Mouse (Mus musculus): ENCODE measurements around the gene Klhdc8b. TPM values are rescaled to one million over a fixed set of nuclear protein-coding genes. Genes with fewer than 3 reads are reported as not detected.

The Klhdc8b gene
- polyA plus RNA-seq, 1 experiment from 2014 or later = 46.4 TPM

GRCm38 (mm10) chr9:108455747-108456571, 5.4 kb downstream of the Klhdc8b start:
- whole genome bisulfite sequencing = 56% methylated on average over 12 of the region's 12 CpGs
- no peak for TF ChIP-seq CTCF (IDR thresholded peaks at IDR 0.05; ENCODE audit: low read depth)
- H3K4me3 ChIP-seq (ENCODE audit: low read depth, low read length) = no peak overlapping the region
- no peak overlapping the region for H3K4me2 ChIP-seq
- no peak overlapping the region for H3K27ac ChIP-seq (ENCODE audit: low read depth)
- peaks cover 13% of the 10 kb centered on the region for H3K4me1 ChIP-seq (ENCODE audit: insufficient read depth)
- no peak for DNase-seq
- H3K36me3 ChIP-seq (ENCODE audit: insufficient read depth) = no peaks in the 10 kb centered on the region
- H3K9ac ChIP-seq = no peak overlapping the region
- no peaks in the 10 kb centered on the region for H3K27me3 ChIP-seq (ENCODE audit: insufficient read depth, low read length)
- ATAC-seq (ENCODE audit: insufficient read depth) = no peak
- H3K9me3 ChIP-seq (ENCODE audit: low read depth, low read length) = no peaks in the 10 kb centered on the region

GRCm38 (mm10) chr9:108454429-108454828, 7.0 kb downstream of the Klhdc8b start:
- no peak overlapping the region for H3K9ac ChIP-seq
- no peaks in the 10 kb centered on the region for H3K9me3 ChIP-seq (ENCODE audit: low read depth, low read length)
- no peak for ATAC-seq (ENCODE audit: insufficient read depth)
- no peak overlapping the region for H3K4me2 ChIP-seq
- H3K4me3 ChIP-seq (ENCODE audit: low read depth, low read length) = no peak overlapping the region
- no peaks in the 10 kb centered on the region for H3K27me3 ChIP-seq (ENCODE audit: insufficient read depth, low read length)
- H3K4me1 ChIP-seq (ENCODE audit: insufficient read depth) = peaks cover 22% of the 10 kb centered on the region
- TF ChIP-seq CTCF (IDR thresholded peaks at IDR 0.05; ENCODE audit: low read depth) = no peak
- no peaks in the 10 kb centered on the region for H3K36me3 ChIP-seq (ENCODE audit: insufficient read depth)
- WGBS = 87% methylated on average over 6 of the region's 6 CpGs
- H3K27ac ChIP-seq (ENCODE audit: low read depth) = no peak overlapping the region
- DNase-seq = no peak

GRCm38 (mm10) chr9:108453458-108453857, 7.9 kb downstream of the Klhdc8b start:
- no peak overlapping the region for H3K27ac ChIP-seq (ENCODE audit: low read depth)
- no peaks in the 10 kb centered on the region for H3K9me3 ChIP-seq (ENCODE audit: low read depth, low read length)
- WGBS = 63% methylated on average over 4 of the region's 4 CpGs
- H3K36me3 ChIP-seq (ENCODE audit: insufficient read depth) = peaks cover 8% of the 10 kb centered on the region
- ATAC-seq (ENCODE audit: insufficient read depth) (no peak), DNase-seq (no peak)
- TF ChIP-seq CTCF (IDR thresholded peaks at IDR 0.05; ENCODE audit: low read depth) = no peak
- H3K4me3 ChIP-seq (ENCODE audit: low read depth, low read length) = no peak overlapping the region; the same call in 1 of the 2 replicates
- H3K27me3 ChIP-seq (ENCODE audit: insufficient read depth, low read length) = no peaks in the 10 kb centered on the region
- H3K9ac ChIP-seq = peak overlapping the region; percentile 69; the same call in 1 of the 2 replicates
- H3K4me2 ChIP-seq = peak overlapping the region; percentile 83
- peaks cover 22% of the 10 kb centered on the region for H3K4me1 ChIP-seq (ENCODE audit: insufficient read depth)

- Histone ChIP-seq H3K27ac (ENCODE audit: low read depth) (peak overlapping the region; percentile 22; the same call in 1 of the 2 replicates), H3K9me3 (ENCODE audit: low read depth, low read length) (no peaks in the 10 kb centered on the region), H3K36me3 (ENCODE audit: insufficient read depth) (peaks cover 13% of the 10 kb centered on the region), H3K4me1 (ENCODE audit: insufficient read depth) (peaks cover 22% of the 10 kb centered on the region), H3K4me3 (ENCODE audit: low read depth, low read length) (peak overlapping the region; percentile 51), H3K27me3 (ENCODE audit: insufficient read depth, low read length) (no peaks in the 10 kb centered on the region), H3K9ac (peak overlapping the region; percentile 69), H3K4me2 (peak overlapping the region; percentile 83)
- DNase-seq (no peak), ATAC-seq (ENCODE audit: insufficient read depth) (peak; percentile 12)
- no peak for TF ChIP-seq CTCF (IDR thresholded peaks at IDR 0.05; ENCODE audit: low read depth)
- WGBS = 42% methylated on average over 6 of the region's 6 CpGs
Measured at GRCm38 (mm10) chr9:108452911-108453310, 8.5 kb downstream of the Klhdc8b start.

GRCm38 (mm10) chr9:108452291-108452906, 9.0 kb downstream of the Klhdc8b start:
- peak overlapping the region; percentile 69 for H3K9ac ChIP-seq
- H3K4me2 ChIP-seq = peak overlapping the region; percentile 83
- H3K36me3 ChIP-seq (ENCODE audit: insufficient read depth) = peaks cover 13% of the 10 kb centered on the region
- peak overlapping the region; percentile 66 for H3K27ac ChIP-seq (ENCODE audit: low read depth)
- H3K4me1 ChIP-seq (ENCODE audit: insufficient read depth) = peaks cover 22% of the 10 kb centered on the region
- H3K4me3 ChIP-seq (ENCODE audit: low read depth, low read length) = peak overlapping the region; percentile 51
- DNase-seq (peak; percentile 96), ATAC-seq (ENCODE audit: insufficient read depth) (peak; percentile 90)
- no peaks in the 10 kb centered on the region for H3K27me3 ChIP-seq (ENCODE audit: insufficient read depth, low read length)
- no peaks in the 10 kb centered on the region for H3K9me3 ChIP-seq (ENCODE audit: low read depth, low read length)
- under 1% methylated on average over 40 of the region's 40 CpGs for WGBS
- TF ChIP-seq CTCF (IDR thresholded peaks at IDR 0.05; ENCODE audit: low read depth) = peak; percentile 92

- no peaks in the 10 kb centered on the region for H3K27me3 ChIP-seq (ENCODE audit: insufficient read depth, low read length)
- 51% methylated on average over 6 of the region's 6 CpGs for WGBS
- DNase-seq (no peak), ATAC-seq (ENCODE audit: insufficient read depth) (no peak)
- H3K4me3 ChIP-seq (ENCODE audit: low read depth, low read length) = peak overlapping the region; percentile 51
- peaks cover 13% of the 10 kb centered on the region for H3K36me3 ChIP-seq (ENCODE audit: insufficient read depth)
- H3K9me3 ChIP-seq (ENCODE audit: low read depth, low read length) = no peaks in the 10 kb centered on the region
- H3K27ac ChIP-seq (ENCODE audit: low read depth) = peak overlapping the region; percentile 66
- H3K9ac ChIP-seq = peak overlapping the region; percentile 69
- peaks cover 22% of the 10 kb centered on the region for H3K4me1 ChIP-seq (ENCODE audit: insufficient read depth)
- TF ChIP-seq CTCF (IDR thresholded peaks at IDR 0.05; ENCODE audit: low read depth) = no peak
- H3K4me2 ChIP-seq = peak overlapping the region; percentile 83
Measured at GRCm38 (mm10) chr9:108451519-108452160, 9.7 kb downstream of the Klhdc8b start.

DNA sequence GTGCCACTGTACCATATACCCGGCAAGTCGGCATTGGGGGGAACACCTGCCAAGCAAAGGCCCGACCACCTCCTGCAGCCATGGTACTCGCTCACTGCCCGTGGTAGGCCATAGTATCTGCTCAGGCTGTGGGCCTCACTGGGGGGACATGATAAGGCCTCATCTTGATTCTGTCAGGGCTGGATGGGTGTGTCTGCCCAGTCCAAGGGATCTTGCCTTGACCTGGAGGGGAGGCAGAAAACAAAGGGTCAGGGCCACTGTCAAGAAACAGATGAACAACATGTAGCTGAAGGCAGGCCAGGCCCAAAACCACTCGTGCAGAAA, 10.2 kb downstream of the Klhdc8b start:
- no peak for TF ChIP-seq CTCF (IDR thresholded peaks at IDR 0.05; ENCODE audit: low read depth)
- Histone ChIP-seq H3K9ac (peak overlapping the region; percentile 69; the same call in 1 of the 2 replicates), H3K27me3 (ENCODE audit: insufficient read depth, low read length) (no peaks in the 10 kb centered on the region), H3K4me1 (ENCODE audit: insufficient read depth) (peaks cover 22% of the 10 kb centered on the region), H3K36me3 (ENCODE audit: insufficient read depth) (peaks cover 13% of the 10 kb centered on the region), H3K4me3 (ENCODE audit: low read depth, low read length) (peak overlapping the region; percentile 51), H3K4me2 (peak overlapping the region; percentile 83), H3K27ac (ENCODE audit: low read depth) (peak overlapping the region; percentile 79; the same call in 1 of the 2 replicates), H3K9me3 (ENCODE audit: low read depth, low read length) (no peaks in the 10 kb centered on the region)
- DNase-seq = no peak
- no peak for ATAC-seq (ENCODE audit: insufficient read depth)
- WGBS = 80% methylated on average over 6 of the region's 6 CpGs

Measured in lung, embryonic 14.5 days (tissue).